Mouse (Mus musculus) midbrain, embryonic 16.5 days (tissue): Measurements from ENCODE around the gene Stab1. TPM values are rescaled to one million over a fixed set of nuclear protein-coding genes. Genes with fewer than 3 reads are reported as not detected.

ENCODE experiments used
- ATAC-seq: fragments of 200-750 bp; cut with Nextera tagmentation; 2 replicates; pipeline ENCODE4 v1.8.0; 2017; ENCODE audit warnings: moderate TSS enrichment
- H3K27ac ChIP-seq: fragments of 300-500 bp; sonication (generic); 2 replicates; pipeline ENCODE4 v1.5.1; 2014; ENCODE audit warnings: mild to moderate bottlenecking, low read length, mixed read lengths
- H3K27me3 ChIP-seq: fragments of 300-500 bp; sonication (generic); 2 replicates; pipeline ENCODE4 v1.6.1; 2014; ENCODE audit warnings: low read depth, low read length, mixed read lengths; ENCODE audit not compliant: control insufficient read depth, insufficient read depth
- H3K36me3 ChIP-seq: fragments of 300-500 bp; sonication (generic); 2 replicates; pipeline ENCODE4 v1.6.1; 2014; ENCODE audit warnings: mild to moderate bottlenecking, low read length, moderate library complexity, mixed read lengths; ENCODE audit not compliant: control insufficient read depth, insufficient read depth
- H3K4me1 ChIP-seq: fragments of 300-500 bp; sonication (generic); 2 replicates; pipeline ENCODE4 v1.6.1; 2014; ENCODE audit warnings: mild to moderate bottlenecking, low read length, mixed read lengths; ENCODE audit not compliant: control insufficient read depth, insufficient read depth
- H3K4me2 ChIP-seq: fragments of 300-500 bp; sonication (generic); 2 replicates; pipeline ENCODE4 v1.6.1; 2014; ENCODE audit warnings: mild to moderate bottlenecking, low read length, mixed read lengths
- H3K4me3 ChIP-seq: fragments of 300-500 bp; sonication (generic); 2 replicates; pipeline ENCODE4 v1.5.1; 2014; ENCODE audit warnings: low read depth, mild to moderate bottlenecking, low read length, moderate library complexity, mixed read lengths
- H3K9ac ChIP-seq: fragments of 300-500 bp; sonication (generic); 2 replicates; pipeline ENCODE4 v1.6.1; 2014; ENCODE audit warnings: low read depth, low read length, mixed read lengths
- H3K9me3 ChIP-seq: fragments of 300-500 bp; sonication (generic); replicated peaks from 2 replicates; pipeline ENCODE4 v1.6.1; 2014; ENCODE audit warnings: mild to moderate bottlenecking, low read length, mixed read lengths; ENCODE audit not compliant: control insufficient read depth, poor library complexity, severe bottlenecking
- WGBS: fragments of 180-500 bp; shearing (Covaris S2); extraction: QIAGEN DNeasy Blood & Tissue Kit; methylation state at CpG from one replicate; pipeline ENCODE4 v1.1.7; 2014; 5-methylcytosine and 5-hydroxymethylcytosine counted together
- polyA plus RNA-seq: library from polyadenylated mRNA; unstranded; fragments of >200 nt; fragmentation: Nextera tagmentation; extraction: Ambion mirVana; gene quantifications from 2 replicates; pipeline ENCODE4 v1.2.1, GENCODE M21; 2015

Stab1 gene
- polyA plus RNA-seq, 1 experiment from 2014 or later: 15.4 TPM

DNA sequence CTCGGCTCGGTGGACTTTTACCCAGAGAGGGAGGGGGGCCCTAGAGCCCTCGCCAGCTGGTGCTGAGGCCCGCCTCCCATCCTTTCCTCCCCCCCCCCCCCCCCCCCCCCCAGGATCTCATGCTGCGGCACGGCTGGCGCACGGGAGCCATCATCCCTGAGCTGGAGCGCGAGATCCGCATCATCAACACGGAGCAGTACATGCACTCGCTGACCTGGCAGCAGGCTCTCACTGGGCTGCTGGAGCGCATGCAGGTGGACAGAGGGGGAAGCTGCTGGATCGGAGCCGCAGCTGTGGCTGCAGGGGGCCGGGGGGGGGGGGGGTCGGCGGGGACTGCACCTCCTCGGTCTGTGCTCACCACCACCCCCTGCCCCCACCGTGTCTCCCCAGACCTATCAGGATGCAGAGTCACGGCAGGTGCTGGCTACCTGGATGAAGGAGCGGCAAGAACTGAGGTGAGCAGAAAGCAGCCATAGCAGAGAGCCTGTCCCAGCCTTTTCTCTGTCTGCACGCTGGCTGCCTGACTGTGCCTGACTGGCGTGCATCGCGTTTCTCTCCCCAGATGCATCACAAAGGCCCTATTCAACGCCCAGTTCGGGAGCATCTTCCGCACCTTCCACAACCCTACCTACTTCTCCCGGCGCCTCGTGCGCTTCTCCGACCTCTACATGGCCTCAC lies 30.1 kb downstream of the Stab1 start:
- Histone ChIP-seq H3K36me3 (peaks cover 29% of the 10 kb centered on the region), H3K27me3 (no peaks in the 10 kb centered on the region), H3K9me3 (no peaks in the 10 kb centered on the region), H3K4me1 (peaks cover 6% of the 10 kb centered on the region; the same call in 1 of the 2 replicates), H3K9ac (no peak overlapping the region), H3K4me3 (no peak overlapping the region), H3K4me2 (no peak overlapping the region), H3K27ac (no peak overlapping the region)
- 76% methylated on average over 25 of the region's 35 CpGs for WGBS
- no peak for ATAC-seq

DNA sequence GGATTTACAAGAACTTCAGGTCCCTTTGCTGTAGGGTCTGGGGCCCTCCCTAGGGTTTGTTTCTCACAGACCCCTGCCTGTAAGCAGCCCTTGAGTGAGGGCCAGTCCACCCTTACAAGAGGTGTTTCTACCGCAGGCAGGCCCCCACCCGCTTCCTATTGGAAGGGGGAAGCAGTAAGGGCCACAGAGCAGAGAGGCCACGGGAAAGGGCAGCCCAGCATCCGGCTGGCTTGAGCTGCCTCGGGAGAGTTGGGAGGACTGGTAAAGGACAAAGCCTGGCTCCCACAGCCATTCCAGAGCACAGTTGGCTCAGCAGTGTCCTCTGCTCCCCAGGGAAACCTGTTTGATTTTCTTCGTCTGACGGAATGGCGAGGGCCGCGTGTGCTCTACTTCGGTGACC lies 30.6 kb downstream of the Stab1 start:
- H3K4me1 ChIP-seq: peaks cover 11% of the 10 kb centered on the region
- H3K4me3 ChIP-seq: no peak overlapping the region
- no peaks in the 10 kb centered on the region for H3K27me3 ChIP-seq
- ATAC-seq: no peak
- H3K36me3 ChIP-seq: peaks cover 29% of the 10 kb centered on the region
- 73% methylated on average over 11 of the region's 11 CpGs for WGBS
- H3K9me3 ChIP-seq: no peaks in the 10 kb centered on the region
- H3K9ac ChIP-seq: no peak overlapping the region
- H3K27ac ChIP-seq: no peak overlapping the region
- no peak overlapping the region for H3K4me2 ChIP-seq

DNA sequence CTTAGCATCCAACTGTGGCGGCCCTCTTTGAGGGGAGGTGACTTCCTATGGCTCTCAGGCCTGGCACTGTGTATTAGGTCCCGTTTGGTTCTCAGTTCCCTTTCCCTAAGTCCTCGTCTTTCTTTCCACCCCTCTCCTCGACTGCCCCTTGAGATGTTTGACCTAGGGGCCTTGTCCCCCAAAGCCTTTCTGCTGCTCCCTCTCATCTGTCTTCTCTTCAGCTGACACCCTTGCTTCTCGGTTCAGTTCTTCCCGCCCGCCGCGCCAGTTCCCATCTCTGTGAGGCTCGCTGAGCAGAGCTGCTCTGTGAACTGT lies 31.2 kb downstream of the Stab1 start:
- 91% methylated on average over 10 of the region's 10 CpGs for WGBS
- no peak for ATAC-seq
- H3K36me3 ChIP-seq: peaks cover 29% of the 10 kb centered on the region
- no peak overlapping the region for H3K27ac ChIP-seq
- no peak overlapping the region for H3K9ac ChIP-seq
- no peaks in the 10 kb centered on the region for H3K9me3 ChIP-seq
- H3K4me2 ChIP-seq: no peak overlapping the region
- H3K4me3 ChIP-seq: no peak overlapping the region
- H3K27me3 ChIP-seq: no peaks in the 10 kb centered on the region
- peaks cover 15% of the 10 kb centered on the region for H3K4me1 ChIP-seq

DNA sequence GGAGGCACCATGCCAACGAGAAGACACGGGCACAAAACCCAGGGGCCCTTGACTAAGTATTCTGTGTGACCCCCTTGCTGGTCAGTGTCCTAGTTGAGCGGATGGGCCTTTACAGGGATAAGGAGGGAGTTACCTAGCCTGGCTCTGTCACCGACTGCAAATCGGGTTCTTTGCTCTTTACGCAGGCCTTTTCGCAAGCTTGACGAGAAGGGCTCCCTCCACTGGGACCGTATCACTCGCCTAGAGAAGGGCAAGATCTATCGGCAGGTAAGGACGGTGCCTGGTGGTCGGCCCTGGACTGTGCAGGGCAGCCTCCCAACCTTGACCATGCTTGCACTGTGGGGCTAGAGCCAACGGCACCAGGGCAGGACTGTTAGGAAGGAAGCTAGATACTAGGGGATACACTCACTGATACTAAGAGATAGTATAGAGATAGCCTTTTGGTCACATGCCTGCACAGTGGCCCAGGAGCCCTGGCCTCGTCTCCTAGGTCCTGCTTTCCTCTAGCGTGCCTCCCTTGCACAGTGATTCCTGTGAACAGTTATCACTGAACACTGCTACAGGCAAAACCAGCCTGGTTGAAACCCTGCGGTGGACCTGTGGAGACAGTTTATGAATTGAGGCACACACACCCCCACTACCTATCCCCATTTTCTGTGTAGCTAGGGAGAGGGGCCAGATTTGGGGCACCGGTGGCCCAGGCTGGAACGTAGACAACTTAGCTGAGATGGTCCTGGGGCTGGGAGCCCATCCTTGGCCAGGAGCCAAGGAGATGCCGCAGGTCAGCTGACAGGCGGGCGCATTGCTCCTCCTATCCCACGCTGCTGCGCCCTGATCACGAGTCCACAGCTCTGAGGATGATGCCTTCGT lies 31.8 kb downstream of the Stab1 start:
- Histone ChIP-seq H3K9me3 (no peaks in the 10 kb centered on the region), H3K4me1 (peaks cover 20% of the 10 kb centered on the region), H3K36me3 (peaks cover 29% of the 10 kb centered on the region), H3K4me2 (no peak overlapping the region), H3K27ac (no peak overlapping the region), H3K4me3 (no peak overlapping the region), H3K9ac (no peak overlapping the region), H3K27me3 (no peaks in the 10 kb centered on the region)
- WGBS: 93% methylated on average over 26 of the region's 26 CpGs
- ATAC-seq: no peak

DNA sequence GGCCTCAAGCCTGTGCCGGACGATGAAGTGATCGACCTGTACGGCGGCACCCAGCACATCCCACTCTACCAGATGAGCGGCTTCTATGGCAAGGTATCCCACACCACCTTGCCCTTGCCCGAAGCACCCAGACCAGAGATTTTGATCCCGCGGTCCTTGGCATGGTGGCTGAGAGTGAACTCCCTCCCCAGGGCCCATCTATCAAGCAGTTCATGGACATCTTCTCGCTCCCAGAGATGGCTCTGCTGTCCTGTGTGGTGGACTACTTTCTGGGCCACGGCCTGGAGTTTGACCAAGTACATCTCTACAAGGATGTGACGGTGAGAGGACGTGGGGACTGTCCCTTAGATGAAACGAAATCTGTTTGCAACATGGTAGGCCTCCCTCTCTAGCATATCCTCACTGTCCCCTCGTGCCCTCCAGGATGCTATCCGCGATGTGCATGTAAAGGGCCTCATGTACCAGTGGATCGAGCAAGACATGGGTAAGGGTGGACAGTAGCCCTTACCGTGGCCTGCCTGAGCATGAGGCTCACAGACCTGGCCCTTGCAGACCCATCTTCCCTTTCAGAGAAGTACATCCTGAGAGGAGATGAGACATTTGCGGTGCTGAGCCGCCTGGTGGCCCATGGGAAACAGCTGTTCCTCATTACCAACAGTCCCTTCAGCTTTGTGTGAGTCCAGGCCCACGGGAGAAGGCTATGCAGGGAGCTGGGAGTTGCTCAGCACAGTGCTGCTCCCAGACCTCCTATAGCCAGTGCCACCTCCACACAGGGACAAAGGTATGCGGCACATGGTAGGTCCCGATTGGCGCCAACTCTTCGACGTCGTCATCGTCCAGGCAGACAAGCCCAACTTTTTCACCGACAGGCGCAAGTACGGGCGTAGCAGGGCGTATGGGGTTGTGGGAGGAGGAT lies 32.7 kb downstream of the Stab1 start:
- Histone ChIP-seq H3K4me3 (no peak overlapping the region), H3K36me3 (peaks cover 29% of the 10 kb centered on the region), H3K4me1 (peaks cover 20% of the 10 kb centered on the region), H3K27me3 (no peaks in the 10 kb centered on the region), H3K4me2 (no peak overlapping the region), H3K9me3 (no peaks in the 10 kb centered on the region), H3K27ac (no peak overlapping the region), H3K9ac (no peak overlapping the region)
- ATAC-seq: no peak
- 97% methylated on average over 34 of the region's 34 CpGs for WGBS

DNA sequence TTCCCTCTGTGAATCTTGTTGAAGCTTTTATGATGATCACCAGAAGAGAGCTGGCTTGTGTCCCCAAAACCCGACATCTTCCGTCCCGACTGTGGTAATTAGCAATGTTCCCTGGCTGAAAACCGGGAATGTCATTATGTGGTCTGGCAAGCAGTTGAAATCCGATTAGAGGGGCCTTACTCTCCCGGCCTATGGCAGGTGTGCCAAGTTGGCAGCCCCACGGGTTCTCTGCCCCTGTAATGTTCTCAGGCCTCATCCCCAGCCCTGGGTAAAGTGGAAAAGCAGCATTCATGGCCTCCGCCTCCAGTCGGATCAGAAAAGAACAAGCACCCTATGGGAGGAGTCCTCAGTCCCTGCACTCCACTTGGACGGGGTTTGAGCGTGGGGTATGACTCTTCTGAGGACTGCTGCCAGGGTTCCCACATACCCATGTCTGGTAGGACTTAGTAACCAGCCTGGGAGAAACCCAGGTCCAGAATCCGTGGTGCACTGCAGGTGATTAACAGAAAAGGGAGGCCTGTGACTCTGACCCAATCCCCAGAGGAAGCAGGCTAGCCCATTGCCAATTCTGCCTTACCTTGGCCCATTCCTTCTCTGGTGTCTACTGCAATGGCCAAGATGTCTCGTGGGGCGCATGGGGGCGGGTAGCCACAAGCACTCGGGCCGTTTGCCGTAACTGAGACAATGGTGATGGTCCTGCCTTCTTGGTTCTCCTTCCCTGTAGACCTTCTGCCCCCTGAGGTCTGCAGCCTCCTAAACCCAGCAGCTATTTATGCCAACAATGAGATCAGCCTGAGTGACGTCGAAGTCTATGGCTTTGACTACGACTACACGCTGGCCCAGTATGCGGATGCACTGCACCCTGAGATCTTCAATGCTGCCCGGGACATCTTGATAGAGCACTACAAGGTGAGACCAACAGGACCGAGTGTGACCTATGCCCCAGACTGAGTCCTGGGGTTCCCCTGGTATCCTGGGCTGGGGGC lies 34.1 kb downstream of the Stab1 start:
- Histone ChIP-seq H3K27me3 (no peaks in the 10 kb centered on the region), H3K4me1 (peaks cover 30% of the 10 kb centered on the region), H3K36me3 (peaks cover 21% of the 10 kb centered on the region), H3K9me3 (no peaks in the 10 kb centered on the region), H3K4me3 (no peak overlapping the region), H3K9ac (no peak overlapping the region), H3K27ac (peak overlapping the region; percentile 17), H3K4me2 (no peak overlapping the region)
- WGBS: 83% methylated on average over 25 of the region's 25 CpGs
- ATAC-seq: no peak

DNA sequence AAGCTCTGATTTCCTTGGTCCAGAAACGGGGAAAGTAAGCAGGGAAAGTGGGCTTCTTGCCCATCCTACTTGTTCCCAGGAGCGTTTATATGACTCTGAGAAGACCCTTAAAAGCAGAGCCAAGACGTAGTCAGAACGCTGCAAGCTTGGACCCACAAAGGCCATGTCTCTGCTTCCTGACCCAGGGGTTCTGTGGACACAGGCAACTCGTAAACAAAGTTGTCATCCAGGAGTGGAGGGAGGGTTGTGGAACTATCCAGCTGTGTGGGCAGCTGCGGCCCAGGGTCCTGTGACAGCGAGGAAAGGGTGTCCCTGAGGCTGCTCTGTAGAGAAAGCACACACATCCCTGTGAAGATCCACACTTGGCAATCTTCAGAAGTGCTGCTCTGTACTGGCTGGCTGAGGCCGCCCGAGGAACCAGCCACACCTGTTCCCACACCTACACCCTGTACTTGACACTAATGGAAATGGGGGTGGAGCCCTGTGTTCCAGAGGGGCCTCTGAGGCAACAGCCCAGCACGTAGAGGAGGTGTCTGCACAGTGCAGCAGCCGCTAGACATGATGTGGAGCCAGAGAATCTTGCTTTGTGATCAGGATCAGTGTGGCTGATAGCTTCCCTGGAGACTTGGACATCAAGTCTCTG lies 35.3 kb downstream of the Stab1 start:
- H3K4me1 ChIP-seq: peaks cover 31% of the 10 kb centered on the region
- peaks cover 15% of the 10 kb centered on the region for H3K36me3 ChIP-seq
- WGBS: 71% methylated on average over 11 of the region's 11 CpGs
- H3K4me3 ChIP-seq: no peak overlapping the region
- H3K27ac ChIP-seq: no peak overlapping the region
- no peak overlapping the region for H3K9ac ChIP-seq
- H3K9me3 ChIP-seq: no peaks in the 10 kb centered on the region
- H3K4me2 ChIP-seq: peak overlapping the region; percentile 9; the same call in 1 of the 2 replicates
- no peak for ATAC-seq
- H3K27me3 ChIP-seq: no peaks in the 10 kb centered on the region
